Mouse (Mus musculus): ENCODE measurements around the gene Gpr21. TPM values are rescaled to one million over a fixed set of nuclear protein-coding genes. Genes with fewer than 3 reads are reported as not detected.
"Not testable (repeated sequence)": the region's sequence is repeated elsewhere in the genome, so short reads cannot be mapped to it uniquely, and the experiment has no call there.

Gene Gpr21
- not detected in 2 replicates for polyA plus RNA-seq (2012)

- no peak for TF ChIP-seq TAL1 (IDR thresholded peaks at IDR 0.05; ENCODE audit: low read length)
- TF ChIP-seq GATA1 (IDR thresholded peaks at IDR 0.05; ENCODE audit: low read length), result no peak
- Histone ChIP-seq H3K36me3 (ENCODE audit: control insufficient read depth) (peaks cover 21% of the 10 kb centered on the region), H3K9me3 (ENCODE audit: control insufficient read depth, low read length) (no peaks in the 10 kb centered on the region), H3K27me3 (ENCODE audit: control insufficient read depth) (no peaks in the 10 kb centered on the region), H3K4me3 (replicated peaks) (no peak within 1 kb of the TSS), H3K4me1 (ENCODE audit: control insufficient read depth) (peaks cover 6% of the 10 kb centered on the region)
These were observed at the start of gene Gpr21 for GRCm38 (mm10) chr2:37516030-37516710. Gene Gpr21, plus strand, starts transcription at chr2:37516332.

- peaks cover 36% of the 10 kb centered on the region for H3K36me3 ChIP-seq (ENCODE audit: control insufficient read depth)
- no peaks in the 10 kb centered on the region for H3K27me3 ChIP-seq (ENCODE audit: control insufficient read depth)
- H3K9me3 ChIP-seq (ENCODE audit: control insufficient read depth, low read length), result no peaks in the 10 kb centered on the region
- TF ChIP-seq GATA1 (IDR thresholded peaks at IDR 0.05; ENCODE audit: low read length) (no peak), TAL1 (IDR thresholded peaks at IDR 0.05; ENCODE audit: low read length) (no peak)
- H3K4me3 ChIP-seq (replicated peaks), result no peak overlapping the region
- H3K4me1 ChIP-seq (ENCODE audit: control insufficient read depth), result peaks cover 11% of the 10 kb centered on the region
These were observed 36.6 kb upstream of the Gpr21 start for GRCm38 (mm10) chr2:37479559-37479958.

GRCm38 (mm10) chr2:37480039-37480438 lies 36.1 kb upstream of the Gpr21 start:
- H3K36me3 ChIP-seq (ENCODE audit: control insufficient read depth), result peaks cover 40% of the 10 kb centered on the region
- TF ChIP-seq GATA1 (IDR thresholded peaks at IDR 0.05; ENCODE audit: low read length) (no peak), TAL1 (IDR thresholded peaks at IDR 0.05; ENCODE audit: low read length) (peak; percentile 13; the same call in 1 of the 3 replicates)

GRCm38 (mm10) chr2:37484165-37484564 lies 32.0 kb upstream of the Gpr21 start:
- peaks cover 28% of the 10 kb centered on the region for H3K36me3 ChIP-seq (ENCODE audit: control insufficient read depth)

More at GRCm38 (mm10) chr2:37480039-37480438, 36.1 kb upstream of the Gpr21 start:
- no peak overlapping the region for H3K4me3 ChIP-seq (replicated peaks)
- H3K4me1 ChIP-seq (ENCODE audit: control insufficient read depth), result peaks cover 11% of the 10 kb centered on the region
- no peaks in the 10 kb centered on the region for H3K27me3 ChIP-seq (ENCODE audit: control insufficient read depth)
- H3K9me3 ChIP-seq (ENCODE audit: control insufficient read depth, low read length), result no peaks in the 10 kb centered on the region

GRCm38 (mm10) chr2:37485370-37485769 lies 30.8 kb upstream of the Gpr21 start:
- no peak for TF ChIP-seq GATA1 (IDR thresholded peaks at IDR 0.05; ENCODE audit: low read length)
- no peak for TF ChIP-seq TAL1 (IDR thresholded peaks at IDR 0.05; ENCODE audit: low read length)
- H3K4me3 ChIP-seq (replicated peaks), result no peak overlapping the region
- no peaks in the 10 kb centered on the region for H3K9me3 ChIP-seq (ENCODE audit: control insufficient read depth, low read length)
- H3K27me3 ChIP-seq (ENCODE audit: control insufficient read depth), result no peaks in the 10 kb centered on the region
- H3K36me3 ChIP-seq (ENCODE audit: control insufficient read depth), result peaks cover 34% of the 10 kb centered on the region
- peaks cover 18% of the 10 kb centered on the region for H3K4me1 ChIP-seq (ENCODE audit: control insufficient read depth)

More at GRCm38 (mm10) chr2:37484165-37484564, 32.0 kb upstream of the Gpr21 start:
- Histone ChIP-seq H3K9me3 (ENCODE audit: control insufficient read depth, low read length) (no peaks in the 10 kb centered on the region), H3K27me3 (ENCODE audit: control insufficient read depth) (no peaks in the 10 kb centered on the region), H3K4me3 (replicated peaks) (no peak overlapping the region), H3K4me1 (ENCODE audit: control insufficient read depth) (peaks cover 26% of the 10 kb centered on the region)
- no peak for TF ChIP-seq GATA1 (IDR thresholded peaks at IDR 0.05; ENCODE audit: low read length)
- TF ChIP-seq TAL1 (IDR thresholded peaks at IDR 0.05; ENCODE audit: low read length), result no peak

GRCm38 (mm10) chr2:37486408-37486807 lies 29.7 kb upstream of the Gpr21 start:
- Histone ChIP-seq H3K9me3 (ENCODE audit: control insufficient read depth, low read length) (no peaks in the 10 kb centered on the region), H3K4me1 (ENCODE audit: control insufficient read depth) (peaks cover 15% of the 10 kb centered on the region), H3K4me3 (replicated peaks) (no peak overlapping the region), H3K27me3 (ENCODE audit: control insufficient read depth) (no peaks in the 10 kb centered on the region), H3K36me3 (ENCODE audit: control insufficient read depth) (peaks cover 34% of the 10 kb centered on the region)
- TF ChIP-seq GATA1 (IDR thresholded peaks at IDR 0.05; ENCODE audit: low read length) (no peak), TAL1 (IDR thresholded peaks at IDR 0.05; ENCODE audit: low read length) (no peak)

- TF ChIP-seq TAL1 (IDR thresholded peaks at IDR 0.05; ENCODE audit: low read length), result no peak
- no peak for TF ChIP-seq GATA1 (IDR thresholded peaks at IDR 0.05; ENCODE audit: low read length)
- Histone ChIP-seq H3K4me1 (ENCODE audit: control insufficient read depth) (peaks cover 15% of the 10 kb centered on the region), H3K4me3 (replicated peaks) (no peak overlapping the region), H3K36me3 (ENCODE audit: control insufficient read depth) (peaks cover 38% of the 10 kb centered on the region), H3K27me3 (ENCODE audit: control insufficient read depth) (no peaks in the 10 kb centered on the region), H3K9me3 (ENCODE audit: control insufficient read depth, low read length) (no peaks in the 10 kb centered on the region)
These were observed 27.2 kb upstream of the Gpr21 start for GRCm38 (mm10) chr2:37488956-37489355.

GRCm38 (mm10) chr2:37497321-37497720 lies 18.8 kb upstream of the Gpr21 start:
- H3K4me1 ChIP-seq (ENCODE audit: control insufficient read depth), result no peaks in the 10 kb centered on the region
- peaks cover 16% of the 10 kb centered on the region for H3K36me3 ChIP-seq (ENCODE audit: control insufficient read depth)
- H3K4me3 ChIP-seq (replicated peaks), result no peak overlapping the region
- no peak for TF ChIP-seq GATA1 (IDR thresholded peaks at IDR 0.05; ENCODE audit: low read length)
- TF ChIP-seq TAL1 (IDR thresholded peaks at IDR 0.05; ENCODE audit: low read length), result no peak
- no peaks in the 10 kb centered on the region for H3K27me3 ChIP-seq (ENCODE audit: control insufficient read depth)
- H3K9me3 ChIP-seq (ENCODE audit: control insufficient read depth, low read length), result no peaks in the 10 kb centered on the region

GRCm38 (mm10) chr2:37505856-37506255 lies 10.3 kb upstream of the Gpr21 start:
- not testable (repeated sequence) for H3K9me3 ChIP-seq (ENCODE audit: control insufficient read depth, low read length); H3K4me1 ChIP-seq (ENCODE audit: control insufficient read depth); H3K4me3 ChIP-seq (replicated peaks); H3K27me3 ChIP-seq (ENCODE audit: control insufficient read depth)
- peaks cover 12% of the 10 kb centered on the region for H3K36me3 ChIP-seq (ENCODE audit: control insufficient read depth)
